Mouse (Mus musculus) hindbrain, postnatal 0 days (tissue): ENCODE results near the gene Msh4. TPM values are rescaled to one million over a fixed set of nuclear protein-coding genes. Genes with fewer than 3 reads are reported as not detected.

Source experiments
- ATAC-seq: fragments of 200-750 bp; cut with Nextera tagmentation; 2 replicates; pipeline ENCODE4 v1.8.0; 2017; ENCODE audit warnings: mild to moderate bottlenecking, moderate TSS enrichment, moderate library complexity
- DNase-seq: peaks from one replicate; pipeline ENCODE4 v3.0.0-alpha.2; 2015; ENCODE audit warnings: low spot score
- H3K27ac ChIP-seq: fragments of 300-500 bp; sonication (generic); 2 replicates; pipeline ENCODE4 v1.5.1; 2014; ENCODE audit warnings: mild to moderate bottlenecking
- H3K27me3 ChIP-seq: fragments of 300-500 bp; sonication (generic); 2 replicates; pipeline ENCODE4 v1.6.1; 2014; ENCODE audit warnings: low read length, mixed read lengths; ENCODE audit not compliant: insufficient read depth
- H3K36me3 ChIP-seq: fragments of 300-500 bp; sonication (generic); 2 replicates; pipeline ENCODE4 v1.6.1; 2014; ENCODE audit warnings: low read length, mixed read lengths; ENCODE audit not compliant: insufficient read depth
- H3K4me1 ChIP-seq: fragments of 300-500 bp; sonication (generic); 2 replicates; pipeline ENCODE4 v1.6.1; 2014; ENCODE audit warnings: antibody characterized with exemption, low read length, mixed read lengths; ENCODE audit not compliant: insufficient read depth
- H3K4me2 ChIP-seq: fragments of 300-500 bp; sonication (generic); 2 replicates; pipeline ENCODE4 v1.6.1; 2014; ENCODE audit warnings: low read depth, mild to moderate bottlenecking, low read length, moderate library complexity, mixed read lengths
- H3K4me3 ChIP-seq: fragments of 300-500 bp; sonication (generic); 2 replicates; pipeline ENCODE4 v1.5.1; 2014; ENCODE audit warnings: low read length
- H3K9ac ChIP-seq: fragments of 300-500 bp; sonication (generic); replicated peaks from 2 replicates; pipeline ENCODE4 v1.6.1; 2014; ENCODE audit warnings: mild to moderate bottlenecking, low read length, moderate library complexity, mixed read lengths
- H3K9me3 ChIP-seq: fragments of 300-500 bp; sonication (generic); 2 replicates; pipeline ENCODE4 v1.6.1; 2016; ENCODE audit warnings: low read length, mixed read lengths
- CTCF ChIP-seq: IDR thresholded peaks from 2 replicates; pipeline ENCODE4 v1.5.1; 2016; ENCODE audit warnings: antibody characterized with exemption, control low read depth, low read depth
- WGBS: fragments of 180-500 bp; shearing (Covaris S2); extraction: QIAGEN DNeasy Blood & Tissue Kit; methylation state at CpG from one replicate; pipeline ENCODE4 v1.1.7; 2014; 5-methylcytosine and 5-hydroxymethylcytosine counted together
- polyA plus RNA-seq: library from polyadenylated mRNA; unstranded; fragments of >200 nt; fragmentation: Nextera tagmentation; extraction: Ambion mirVana; gene quantifications from 2 replicates; pipeline ENCODE4 v1.2.1, GENCODE M21; 2015
- total RNA-seq: library from RNA; depleted of rRNA; stranded (reverse); fragments of >200 nt; gene quantifications from 2 replicates; pipeline ENCODE4 v1.2.3, GENCODE M21; 2014

Gene Msh4
- total and polyA plus RNA-seq, 2 experiments from 2014 or later: 0.13 to 0.68 TPM

GRCm38 (mm10) chr3:153941613-153942012, 35.7 kb upstream of the Msh4 start:
- no peak for ATAC-seq

DNA sequence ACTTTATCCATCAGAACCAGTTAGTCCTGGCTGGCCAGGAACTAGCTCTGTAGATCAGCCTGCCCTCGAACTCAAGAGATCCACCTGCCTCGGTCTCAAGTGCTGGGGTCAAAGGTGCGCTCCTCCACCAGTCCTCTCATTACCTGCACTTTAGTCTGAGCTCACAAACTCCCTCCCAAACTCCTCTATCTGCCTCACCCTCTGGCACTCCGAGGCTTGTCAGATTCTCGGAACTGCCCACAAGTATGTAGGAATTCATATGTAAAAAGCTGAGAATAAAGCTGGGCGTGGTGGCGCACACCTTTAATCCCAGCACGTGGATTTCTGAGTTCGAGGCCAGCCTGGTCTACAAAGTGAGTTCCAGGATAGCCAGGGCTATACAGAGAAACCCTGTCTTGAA, 34.5 kb upstream of the Msh4 start:
- no peak for TF ChIP-seq CTCF
- 96% methylated on average over 9 of the region's 9 CpGs for WGBS

More at GRCm38 (mm10) chr3:153941613-153942012, 35.7 kb upstream of the Msh4 start:
- Histone ChIP-seq H3K27ac (no peak overlapping the region), H3K9me3 (no peaks in the 10 kb centered on the region), H3K9ac (no peak overlapping the region), H3K36me3 (no peaks in the 10 kb centered on the region; the same call in 1 of the 2 replicates), H3K4me2 (no peak overlapping the region), H3K4me1 (peaks cover 9% of the 10 kb centered on the region; the same call in 1 of the 2 replicates), H3K4me3 (no peak overlapping the region), H3K27me3 (no peaks in the 10 kb centered on the region)
- DNase-seq: no peak
- no peak for TF ChIP-seq CTCF
- 94% methylated on average over 13 of the region's 13 CpGs for WGBS

GRCm38 (mm10) chr3:153940021-153940420, 34.1 kb upstream of the Msh4 start:
- no peak for TF ChIP-seq CTCF

More for the DNA sequence above, 34.5 kb upstream of the Msh4 start:
- H3K36me3 ChIP-seq: no peaks in the 10 kb centered on the region; the same call in 1 of the 2 replicates
- no peak overlapping the region for H3K4me2 ChIP-seq
- H3K27ac ChIP-seq: no peak overlapping the region
- no peak for ATAC-seq
- DNase-seq: no peak
- H3K4me1 ChIP-seq: peaks cover 9% of the 10 kb centered on the region; the same call in 1 of the 2 replicates
- no peaks in the 10 kb centered on the region for H3K9me3 ChIP-seq
- H3K27me3 ChIP-seq: no peaks in the 10 kb centered on the region
- no peak overlapping the region for H3K4me3 ChIP-seq
- H3K9ac ChIP-seq: no peak overlapping the region

DNA sequence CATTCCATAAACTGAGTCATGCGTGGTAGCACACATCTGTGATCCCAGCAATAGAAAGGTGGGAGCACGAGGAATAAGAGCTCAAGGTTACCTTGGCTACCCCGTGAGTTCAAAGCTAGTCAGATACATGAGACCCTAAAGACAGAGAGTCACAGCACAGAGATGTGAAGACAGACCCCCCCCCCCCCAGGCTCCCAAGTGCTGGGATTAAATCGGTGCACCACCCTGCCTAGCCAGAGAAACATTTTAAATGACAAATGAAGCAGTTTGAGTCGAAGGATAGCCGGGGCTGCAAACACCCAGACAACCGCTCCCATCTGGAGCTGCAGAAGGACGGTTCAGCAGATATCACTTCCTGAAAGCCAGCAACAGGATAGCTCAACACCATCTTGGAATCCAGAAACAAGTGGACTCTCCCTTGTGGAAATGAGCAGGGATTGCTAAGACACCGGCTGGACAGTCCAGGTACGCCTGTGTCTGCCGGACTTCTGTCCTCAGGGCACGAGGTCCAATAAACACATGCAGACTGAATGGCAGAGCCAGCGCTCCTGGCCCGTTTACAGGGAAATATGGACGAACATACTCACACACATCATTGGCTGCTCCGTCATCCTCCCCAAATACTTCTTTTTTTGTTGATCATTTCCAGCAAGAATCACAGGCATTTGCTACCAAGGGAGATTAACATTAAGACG, 31.3 kb upstream of the Msh4 start:
- H3K36me3 ChIP-seq: peaks cover 12% of the 10 kb centered on the region; the same call in 1 of the 2 replicates
- no peak overlapping the region for H3K9ac ChIP-seq
- ATAC-seq (no peak), DNase-seq (no peak)
- no peak overlapping the region for H3K4me2 ChIP-seq
- WGBS: 94% methylated on average over 17 of the region's 17 CpGs
- no peaks in the 10 kb centered on the region for H3K4me1 ChIP-seq
- no peak overlapping the region for H3K4me3 ChIP-seq
- no peak for TF ChIP-seq CTCF
- no peaks in the 10 kb centered on the region for H3K27me3 ChIP-seq
- H3K9me3 ChIP-seq: no peaks in the 10 kb centered on the region
- no peak overlapping the region for H3K27ac ChIP-seq

More at GRCm38 (mm10) chr3:153940021-153940420, 34.1 kb upstream of the Msh4 start:
- DNase-seq: no peak
- H3K9me3 ChIP-seq: no peaks in the 10 kb centered on the region
- no peak overlapping the region for H3K4me3 ChIP-seq
- no peak overlapping the region for H3K4me2 ChIP-seq
- WGBS: 76% methylated on average over 8 of the region's 8 CpGs
- H3K27ac ChIP-seq: no peak overlapping the region
- H3K27me3 ChIP-seq: no peaks in the 10 kb centered on the region
- H3K4me1 ChIP-seq: peaks cover 9% of the 10 kb centered on the region; the same call in 1 of the 2 replicates
- H3K36me3 ChIP-seq: no peaks in the 10 kb centered on the region; the same call in 1 of the 2 replicates
- ATAC-seq: no peak
- no peak overlapping the region for H3K9ac ChIP-seq

DNA sequence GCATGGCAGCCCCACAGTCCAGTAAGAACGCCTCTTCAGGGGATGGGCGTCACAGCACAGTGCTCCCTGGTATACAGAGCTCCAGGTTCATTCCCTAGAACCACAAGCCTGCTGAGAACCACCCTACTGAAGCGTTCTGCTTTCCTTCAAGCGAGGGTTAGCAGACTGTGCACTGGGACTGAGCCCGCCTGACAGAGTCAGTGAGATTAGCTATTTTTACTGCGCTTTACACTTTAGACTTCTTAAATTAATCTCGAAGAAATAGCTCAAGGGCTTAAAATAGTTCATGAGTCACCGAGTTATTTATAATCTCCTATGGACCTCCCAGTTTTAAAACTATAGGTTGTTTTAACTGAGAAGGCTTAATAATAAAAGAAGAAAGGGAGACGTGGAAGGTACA, 29.9 kb upstream of the Msh4 start:
- WGBS: 88% methylated on average over 9 of the region's 9 CpGs
- no peak overlapping the region for H3K4me2 ChIP-seq
- no peaks in the 10 kb centered on the region for H3K27me3 ChIP-seq
- H3K4me1 ChIP-seq: no peaks in the 10 kb centered on the region
- H3K9ac ChIP-seq: no peak overlapping the region
- H3K9me3 ChIP-seq: no peaks in the 10 kb centered on the region
- peaks cover 12% of the 10 kb centered on the region; the same call in 1 of the 2 replicates for H3K36me3 ChIP-seq
- no peak for TF ChIP-seq CTCF
- no peak for ATAC-seq
- H3K27ac ChIP-seq: no peak overlapping the region
- no peak overlapping the region for H3K4me3 ChIP-seq
- DNase-seq: no peak

DNA sequence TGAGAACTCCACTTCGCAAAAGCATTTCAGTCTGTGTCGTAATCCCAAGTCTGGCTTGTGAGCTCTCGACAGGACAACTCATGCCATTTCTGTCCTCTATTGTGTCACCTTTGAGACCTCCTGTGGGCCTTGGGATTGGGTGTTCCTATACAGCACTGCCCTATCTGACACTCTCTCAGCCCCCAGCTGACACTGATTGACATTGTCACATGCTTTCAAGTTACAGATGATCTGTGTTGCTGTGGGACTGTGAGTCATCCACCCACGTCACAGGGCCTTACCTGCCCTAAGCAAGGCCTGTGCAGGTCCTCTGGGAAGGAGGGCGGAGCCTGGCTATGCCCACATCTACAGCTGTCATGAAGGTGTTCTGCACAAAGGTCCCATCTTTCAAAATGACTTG, 26.5 kb upstream of the Msh4 start:
- Histone ChIP-seq H3K9ac (no peak overlapping the region), H3K4me2 (no peak overlapping the region), H3K9me3 (no peaks in the 10 kb centered on the region), H3K4me3 (no peak overlapping the region), H3K4me1 (no peaks in the 10 kb centered on the region), H3K27me3 (no peaks in the 10 kb centered on the region), H3K27ac (no peak overlapping the region), H3K36me3 (peaks cover 12% of the 10 kb centered on the region; the same call in 1 of the 2 replicates)
- ATAC-seq (no peak), DNase-seq (no peak)
- WGBS: 92% methylated on average over 5 of the region's 5 CpGs
- no peak for TF ChIP-seq CTCF

DNA sequence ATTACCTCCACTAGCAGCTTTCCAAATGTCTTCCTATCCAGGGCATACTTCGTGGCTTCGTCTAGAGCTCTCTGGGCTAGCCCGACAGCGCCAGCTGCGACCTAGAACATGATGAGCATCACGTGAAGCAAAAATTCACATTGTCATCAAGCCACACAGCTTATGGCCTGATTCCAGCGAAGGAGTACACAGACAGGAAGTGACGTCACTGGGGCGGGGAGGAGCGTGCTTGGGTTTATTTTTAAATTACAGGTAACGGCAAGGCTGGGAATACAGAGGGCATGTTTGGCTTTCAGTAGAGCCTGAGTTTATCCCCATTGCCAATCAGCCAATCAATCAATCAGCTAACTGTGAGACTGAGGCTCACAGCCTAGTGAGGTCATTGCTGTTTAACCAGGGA, 23.6 kb upstream of the Msh4 start:
- WGBS: 96% methylated on average over 11 of the region's 11 CpGs
- H3K4me3 ChIP-seq: no peak overlapping the region

More for the DNA sequence above, 23.6 kb upstream of the Msh4 start:
- H3K27me3 ChIP-seq: no peaks in the 10 kb centered on the region
- H3K27ac ChIP-seq: no peak overlapping the region
- H3K9me3 ChIP-seq: no peaks in the 10 kb centered on the region
- H3K4me2 ChIP-seq: no peak overlapping the region
- H3K36me3 ChIP-seq: peaks cover 15% of the 10 kb centered on the region; the same call in 1 of the 2 replicates
- DNase-seq (no peak), ATAC-seq (no peak)
- no peaks in the 10 kb centered on the region for H3K4me1 ChIP-seq
- no peak for TF ChIP-seq CTCF
- no peak overlapping the region for H3K9ac ChIP-seq
